Mouse (Mus musculus): Measurements from ENCODE around the gene Cyp2d10. TPM values are rescaled to one million over a fixed set of nuclear protein-coding genes. Genes with fewer than 3 reads are reported as not detected.

Cyp2d10 gene
- polyA plus RNA-seq, 1 experiment, result 0.16 TPM

DNA sequence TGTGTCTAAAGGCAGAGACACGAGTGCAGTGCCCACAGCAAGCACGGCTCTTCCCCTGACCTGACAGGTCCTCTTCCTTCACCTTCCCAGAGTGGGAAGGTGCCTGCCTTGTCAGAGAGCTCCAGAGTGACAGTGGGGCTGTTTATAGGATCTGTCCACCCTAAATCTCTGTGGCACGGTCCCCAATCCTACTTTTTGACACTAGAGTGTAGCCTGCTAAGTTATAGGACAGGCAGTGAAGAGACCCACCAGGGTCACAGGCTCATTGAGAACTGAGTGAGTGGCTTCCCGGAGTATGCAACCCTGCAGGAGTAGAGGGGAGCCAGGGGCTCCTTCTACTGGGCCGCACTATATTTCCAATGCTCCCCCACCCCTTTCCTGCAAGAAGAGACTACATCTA lies 29.3 kb downstream of the Cyp2d10 start:
- no peak for TF ChIP-seq POLR2A (IDR thresholded peaks at IDR 0.05; ENCODE audit: low read depth, low read length)
- TF ChIP-seq CTCF (IDR thresholded peaks at IDR 0.05; ENCODE audit: extremely low read depth, insufficient read length, insufficient replicate concordance, low read depth, low read length), result no peak
- Histone ChIP-seq H3K4me1 (ENCODE audit: control insufficient read depth, insufficient read depth, insufficient read length, low read length) (peaks cover 13% of the 10 kb centered on the region), H3K27ac (ENCODE audit: insufficient read depth, low read depth, low read length) (peak overlapping the region; percentile 97), H3K4me3 (ENCODE audit: low read depth, low read length) (no peak overlapping the region), H3K27me3 (ENCODE audit: control insufficient read depth, insufficient read depth, low read length) (no peaks in the 10 kb centered on the region), H3K36me3 (ENCODE audit: control insufficient read depth, insufficient read depth, low read length) (peaks cover 2% of the 10 kb centered on the region; the same call in 1 of the 2 replicates)
- WGBS, result 85% methylated on average over 5 of the region's 5 CpGs

GRCm38 (mm10) chr15:82376393-82377138 lies 30.4 kb downstream of the Cyp2d10 start:
- no peak for TF ChIP-seq POLR2A (IDR thresholded peaks at IDR 0.05; ENCODE audit: low read depth, low read length)
- no peak for TF ChIP-seq CTCF (IDR thresholded peaks at IDR 0.05; ENCODE audit: extremely low read depth, insufficient read length, insufficient replicate concordance, low read depth, low read length)
- Histone ChIP-seq H3K4me3 (ENCODE audit: low read depth, low read length) (no peak overlapping the region), H3K27ac (ENCODE audit: insufficient read depth, low read depth, low read length) (peak overlapping the region; percentile 97), H3K36me3 (ENCODE audit: control insufficient read depth, insufficient read depth, low read length) (peaks cover 2% of the 10 kb centered on the region; the same call in 1 of the 2 replicates), H3K4me1 (ENCODE audit: control insufficient read depth, insufficient read depth, insufficient read length, low read length) (peaks cover 13% of the 10 kb centered on the region), H3K27me3 (ENCODE audit: control insufficient read depth, insufficient read depth, low read length) (no peaks in the 10 kb centered on the region)
- WGBS, result 70% methylated on average over 17 of the region's 17 CpGs

DNA sequence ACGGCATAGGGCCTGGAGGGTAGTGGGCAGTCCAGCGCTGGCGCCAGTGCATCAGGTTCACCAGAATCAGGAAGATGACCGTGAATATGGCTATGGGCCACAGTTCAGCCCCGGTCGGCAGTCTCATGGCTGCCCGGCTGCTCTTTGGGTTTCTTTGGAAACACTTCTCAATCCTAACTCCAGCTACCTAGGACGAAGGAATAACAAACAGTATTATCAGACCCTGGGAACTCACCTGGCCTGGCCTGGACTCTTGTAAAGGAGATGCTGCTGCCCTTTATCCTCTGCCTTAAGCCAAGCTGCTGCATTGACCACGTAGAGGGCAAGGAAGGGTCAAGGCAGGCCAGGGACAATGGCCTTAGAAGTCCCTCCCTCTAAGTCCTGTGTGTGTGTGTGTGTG lies 31.1 kb downstream of the Cyp2d10 start:
- Histone ChIP-seq H3K36me3 (ENCODE audit: control insufficient read depth, insufficient read depth, low read length) (peaks cover 2% of the 10 kb centered on the region; the same call in 1 of the 2 replicates), H3K27ac (ENCODE audit: insufficient read depth, low read depth, low read length) (peak overlapping the region; percentile 59), H3K27me3 (ENCODE audit: control insufficient read depth, insufficient read depth, low read length) (no peaks in the 10 kb centered on the region), H3K4me3 (ENCODE audit: low read depth, low read length) (no peak overlapping the region), H3K4me1 (ENCODE audit: control insufficient read depth, insufficient read depth, insufficient read length, low read length) (peaks cover 13% of the 10 kb centered on the region)
- TF ChIP-seq POLR2A (IDR thresholded peaks at IDR 0.05; ENCODE audit: low read depth, low read length), result no peak
- no peak for TF ChIP-seq CTCF (IDR thresholded peaks at IDR 0.05; ENCODE audit: extremely low read depth, insufficient read length, insufficient replicate concordance, low read depth, low read length)
- WGBS, result 87% methylated on average over 9 of the region's 9 CpGs

DNA sequence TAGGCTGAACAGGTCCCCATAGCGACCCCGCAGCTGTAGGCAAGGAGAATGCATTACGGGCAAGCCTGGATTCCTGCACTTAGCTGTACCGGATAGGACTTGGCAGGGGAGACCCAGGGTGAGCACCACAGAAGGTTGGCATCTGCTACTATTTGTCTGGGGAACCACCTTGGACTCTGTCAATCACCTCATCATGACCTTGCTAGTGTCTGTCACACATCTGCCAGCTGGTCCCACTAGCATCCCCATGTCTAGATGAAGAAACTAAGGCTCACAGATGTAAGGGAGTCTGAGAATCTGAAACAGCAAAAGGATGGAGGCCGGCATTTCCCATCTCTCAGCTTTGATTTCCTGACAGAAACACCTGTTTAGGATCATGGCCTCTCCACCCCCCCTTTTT lies 32.6 kb downstream of the Cyp2d10 start:
- 92% methylated on average over 5 of the region's 5 CpGs for WGBS
- H3K4me3 ChIP-seq (ENCODE audit: low read depth, low read length), result no peak overlapping the region
- TF ChIP-seq POLR2A (IDR thresholded peaks at IDR 0.05; ENCODE audit: low read depth, low read length), result no peak
- TF ChIP-seq CTCF (IDR thresholded peaks at IDR 0.05; ENCODE audit: extremely low read depth, insufficient read length, insufficient replicate concordance, low read depth, low read length), result no peak
- H3K36me3 ChIP-seq (ENCODE audit: control insufficient read depth, insufficient read depth, low read length), result peaks cover 2% of the 10 kb centered on the region; the same call in 1 of the 2 replicates
- H3K27ac ChIP-seq (ENCODE audit: insufficient read depth, low read depth, low read length), result no peak overlapping the region
- no peaks in the 10 kb centered on the region for H3K27me3 ChIP-seq (ENCODE audit: control insufficient read depth, insufficient read depth, low read length)
- H3K4me1 ChIP-seq (ENCODE audit: control insufficient read depth, insufficient read depth, insufficient read length, low read length), result peaks cover 9% of the 10 kb centered on the region

- 89% methylated on average over 5 of the region's 5 CpGs for WGBS
- H3K4me3 ChIP-seq (ENCODE audit: low read depth, low read length), result no peak overlapping the region
- H3K4me1 ChIP-seq (ENCODE audit: control insufficient read depth, insufficient read depth, insufficient read length, low read length), result peaks cover 4% of the 10 kb centered on the region
- H3K36me3 ChIP-seq (ENCODE audit: control insufficient read depth, insufficient read depth, low read length), result peaks cover 4% of the 10 kb centered on the region; the same call in 1 of the 2 replicates
- no peak for TF ChIP-seq CTCF (IDR thresholded peaks at IDR 0.05; ENCODE audit: extremely low read depth, insufficient read length, insufficient replicate concordance, low read depth, low read length)
- no peak for TF ChIP-seq POLR2A (IDR thresholded peaks at IDR 0.05; ENCODE audit: low read depth, low read length)
- H3K27me3 ChIP-seq (ENCODE audit: control insufficient read depth, insufficient read depth, low read length), result no peaks in the 10 kb centered on the region
- H3K27ac ChIP-seq (ENCODE audit: insufficient read depth, low read depth, low read length), result no peak overlapping the region
Observed at GRCm38 (mm10) chr15:82372991-82373390, 34.0 kb downstream of the Cyp2d10 start.

GRCm38 (mm10) chr15:82372446-82372845 lies 34.5 kb downstream of the Cyp2d10 start:
- Histone ChIP-seq H3K36me3 (ENCODE audit: control insufficient read depth, insufficient read depth, low read length) (peaks cover 5% of the 10 kb centered on the region; the same call in 1 of the 2 replicates), H3K4me1 (ENCODE audit: control insufficient read depth, insufficient read depth, insufficient read length, low read length) (peaks cover 4% of the 10 kb centered on the region), H3K27me3 (ENCODE audit: control insufficient read depth, insufficient read depth, low read length) (no peaks in the 10 kb centered on the region), H3K27ac (ENCODE audit: insufficient read depth, low read depth, low read length) (no peak overlapping the region), H3K4me3 (ENCODE audit: low read depth, low read length) (no peak overlapping the region)
- no peak for TF ChIP-seq CTCF (IDR thresholded peaks at IDR 0.05; ENCODE audit: extremely low read depth, insufficient read length, insufficient replicate concordance, low read depth, low read length)
- no peak for TF ChIP-seq POLR2A (IDR thresholded peaks at IDR 0.05; ENCODE audit: low read depth, low read length)
- 86% methylated on average over 6 of the region's 6 CpGs for WGBS

GRCm38 (mm10) chr15:82368851-82369250 lies 38.1 kb downstream of the Cyp2d10 start:
- H3K4me3 ChIP-seq (ENCODE audit: low read depth, low read length), result no peak overlapping the region
- peaks cover 3% of the 10 kb centered on the region; the same call in 1 of the 2 replicates for H3K36me3 ChIP-seq (ENCODE audit: control insufficient read depth, insufficient read depth, low read length)
- H3K27me3 ChIP-seq (ENCODE audit: control insufficient read depth, insufficient read depth, low read length), result no peaks in the 10 kb centered on the region
- 80% methylated on average over 1 of the region's 1 CpGs for WGBS
- H3K4me1 ChIP-seq (ENCODE audit: control insufficient read depth, insufficient read depth, insufficient read length, low read length), result peaks cover 3% of the 10 kb centered on the region; the same call in 1 of the 2 replicates
- no peak overlapping the region for H3K27ac ChIP-seq (ENCODE audit: insufficient read depth, low read depth, low read length)
- TF ChIP-seq POLR2A (IDR thresholded peaks at IDR 0.05; ENCODE audit: low read depth, low read length) (no peak), CTCF (IDR thresholded peaks at IDR 0.05; ENCODE audit: extremely low read depth, insufficient read length, insufficient replicate concordance, low read depth, low read length) (no peak)
